Mouse (Mus musculus): ENCODE measurements around the gene Birc5.

Birc5 gene

GRCm38 (mm10) chr11:117888853-117889822, 40.1 kb downstream of the Birc5 start:
- no peak for DNase-seq

DNA sequence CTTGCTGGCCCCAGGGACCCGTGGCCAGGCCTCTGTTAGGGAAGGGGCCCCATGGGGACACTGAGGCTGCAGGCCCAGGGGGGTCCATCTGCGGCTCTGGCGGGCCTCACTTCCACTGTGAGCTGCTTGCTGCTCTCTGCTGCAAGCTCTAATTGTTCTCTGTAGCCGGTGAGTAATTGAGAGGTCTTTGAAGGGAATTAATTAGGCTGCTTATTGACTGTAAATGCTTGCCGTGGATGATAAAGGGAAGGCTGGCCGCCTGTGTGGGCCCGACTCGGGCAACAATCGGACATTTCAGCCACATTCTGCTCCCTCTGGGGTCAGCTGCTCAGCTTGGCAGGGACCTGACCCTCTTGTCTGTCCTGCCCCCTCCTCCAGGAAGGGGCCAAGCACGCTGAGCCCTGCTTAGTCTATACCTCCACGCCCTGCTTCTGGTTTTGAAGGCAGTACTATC, 40.9 kb downstream of the Birc5 start:
- no peak for DNase-seq

DNA sequence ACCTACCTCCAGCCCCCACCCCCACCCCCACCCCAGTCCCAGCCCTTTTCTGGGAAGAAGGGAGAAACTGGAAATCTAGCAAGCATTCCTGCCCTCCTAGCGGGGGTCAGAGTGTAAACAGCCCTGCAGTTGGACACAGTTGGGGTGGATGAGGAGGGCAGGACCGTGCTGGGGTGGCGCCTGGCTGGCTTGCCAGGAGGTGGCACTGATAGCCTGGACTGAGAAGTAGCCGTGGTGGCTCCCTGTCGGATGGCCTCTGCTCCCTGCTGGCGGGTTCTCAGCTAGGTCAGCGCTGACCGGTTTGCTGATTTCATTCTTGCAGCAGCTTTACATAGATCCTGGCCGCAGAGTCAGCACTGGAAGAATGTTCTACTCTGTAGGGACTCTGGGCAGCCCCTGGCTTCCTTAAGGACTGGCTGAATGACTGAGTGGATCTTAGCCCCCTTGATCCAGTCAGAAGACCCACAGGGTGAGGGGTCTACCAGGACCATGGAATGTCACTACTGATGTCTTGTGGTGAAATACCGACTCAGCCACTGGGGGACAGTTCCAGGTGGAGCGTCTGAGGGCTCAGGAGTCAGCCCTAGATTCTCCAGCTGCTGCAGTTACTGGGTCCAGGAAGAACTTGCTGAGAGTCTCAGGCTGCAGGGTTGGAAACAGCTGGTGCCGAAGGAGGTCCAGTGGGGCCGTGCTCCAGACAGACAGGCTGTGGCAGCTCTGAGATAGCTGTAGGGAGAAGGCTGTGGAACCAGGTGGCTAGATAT, 41.6 kb downstream of the Birc5 start:
- peak; percentile 38 for DNase-seq

GRCm38 (mm10) chr11:117891581-117892175, 42.6 kb downstream of the Birc5 start:
- DNase-seq = no peak

DNA sequence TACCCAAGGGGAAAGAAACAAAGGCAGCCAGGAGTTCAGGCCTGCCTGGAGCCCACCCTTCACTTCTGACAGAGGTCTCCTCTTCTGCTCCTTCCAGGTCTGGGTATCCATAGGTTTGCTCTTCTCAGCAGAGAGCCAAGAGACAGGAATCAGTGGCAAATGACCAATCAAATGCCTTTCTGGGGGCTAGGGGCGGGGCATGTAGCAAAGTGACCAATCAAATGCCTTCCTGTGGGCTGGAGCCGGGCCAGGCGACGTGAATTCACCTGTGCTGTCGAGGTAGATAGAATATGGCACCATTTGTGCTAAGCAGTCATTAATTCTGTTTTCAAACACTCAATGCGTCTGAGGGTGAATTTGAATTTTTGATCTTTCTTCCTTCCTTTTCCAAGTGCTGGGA, 43.1 kb downstream of the Birc5 start:
- DNase-seq = no peak

GRCm38 (mm10) chr11:117894676-117895075, 45.6 kb downstream of the Birc5 start:
- DNase-seq = no peak

GRCm38 (mm10) chr11:117896533-117896932, 47.5 kb downstream of the Birc5 start:
- no peak for DNase-seq

GRCm38 (mm10) chr11:117902282-117902681, 53.2 kb downstream of the Birc5 start:
- no peak for DNase-seq

GRCm38 (mm10) chr11:117904442-117904841, 55.4 kb downstream of the Birc5 start:
- no peak for DNase-seq

All from kidney, adult 18-20 months (tissue).